Mouse (Mus musculus): Measurements from ENCODE around the gene Cd9.
"Not testable (repeated sequence)": the region's sequence is repeated elsewhere in the genome, so short reads cannot be mapped to it uniquely, and the experiment has no call there.

Cd9 gene

DNA sequence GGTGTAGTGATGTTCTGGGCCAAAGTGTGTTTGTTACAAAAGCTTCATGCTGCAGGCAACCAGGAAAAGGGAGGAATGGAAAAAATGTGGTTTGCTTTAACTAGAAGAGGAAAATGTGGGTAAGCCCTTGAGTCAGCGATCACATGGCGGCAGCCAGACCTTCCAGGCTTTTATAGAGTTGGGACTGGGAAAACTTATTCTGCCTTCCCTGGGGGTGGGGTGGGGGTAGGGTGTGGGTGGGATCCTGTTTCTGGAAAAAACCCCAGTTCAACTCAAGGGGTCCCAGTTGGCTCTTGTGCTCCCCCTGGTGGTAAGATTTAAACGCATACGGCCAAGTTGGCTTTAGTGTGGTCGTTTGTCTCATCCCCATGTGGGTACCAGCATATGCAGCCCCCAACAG is 3.5 kb upstream of the Cd9 start:
- no peak for DNase-seq

DNA sequence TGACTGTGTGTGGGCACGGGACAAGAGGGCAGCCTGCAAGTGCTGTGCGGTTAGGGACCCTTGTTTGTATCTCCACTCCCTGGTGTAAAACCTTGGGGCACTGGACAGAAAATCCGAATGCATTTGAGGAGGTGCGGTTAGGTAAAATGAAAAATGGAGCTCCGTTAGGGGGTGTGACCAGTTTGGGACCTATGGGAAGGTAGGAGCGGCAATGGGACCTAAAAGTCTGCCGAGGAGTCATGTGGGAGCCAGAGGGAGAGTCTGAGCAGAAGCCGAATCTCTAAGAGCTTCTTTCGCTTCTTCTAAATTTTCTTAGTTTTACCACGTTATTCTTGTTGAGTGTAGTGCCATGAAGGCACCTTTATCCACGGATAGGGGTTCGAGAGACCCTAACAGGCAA is 1.8 kb upstream of the Cd9 start:
- DNase-seq: no peak

DNA sequence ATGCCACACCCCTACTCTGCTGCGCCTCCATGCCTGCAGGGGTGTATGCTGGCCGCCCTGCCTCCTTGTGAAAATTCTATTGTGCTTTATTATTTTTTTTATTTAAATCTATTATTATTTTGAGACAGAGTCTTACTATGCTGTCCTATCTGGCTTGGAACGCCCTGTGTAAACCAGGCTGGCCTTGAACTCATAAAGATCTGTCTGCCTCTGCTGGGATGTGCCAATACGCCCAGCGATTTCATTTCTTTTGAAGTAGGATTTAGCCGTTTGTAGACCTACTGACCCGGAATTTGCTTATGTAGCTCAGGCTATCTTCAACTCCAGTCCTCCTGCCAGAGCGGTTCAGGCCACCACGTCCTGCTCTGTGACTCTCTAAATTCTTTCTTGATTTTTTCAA is 770 bp upstream of the Cd9 start:
- no peak for DNase-seq

DNA sequence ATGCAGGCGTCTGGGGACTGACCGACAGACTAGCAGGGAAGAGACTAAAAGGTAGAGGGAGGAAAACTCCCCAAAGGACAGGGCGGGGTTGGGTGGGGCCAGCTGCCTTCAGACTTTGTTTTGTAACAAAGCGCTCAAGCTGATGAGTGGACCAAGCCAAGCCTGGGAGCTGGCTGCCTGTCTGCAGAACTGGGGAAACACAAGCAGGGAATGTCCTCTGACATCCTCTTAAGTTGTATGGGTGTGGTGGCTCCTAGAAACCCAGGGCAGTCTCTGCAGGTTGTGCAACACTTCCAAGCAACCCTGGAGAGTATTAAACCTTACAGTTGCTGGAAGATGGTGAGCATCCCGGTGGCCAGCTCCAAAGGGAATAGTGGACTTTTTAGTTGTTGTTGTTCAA is 1.4 kb downstream of the Cd9 start:
- no peak for DNase-seq

- DNase-seq: no peak
Measured at GRCm38 (mm10) chr6:125492664-125493063, 1.9 kb downstream of the Cd9 start.

- no peak for DNase-seq
Measured at GRCm38 (mm10) chr6:125492033-125492432, 2.6 kb downstream of the Cd9 start.

DNA sequence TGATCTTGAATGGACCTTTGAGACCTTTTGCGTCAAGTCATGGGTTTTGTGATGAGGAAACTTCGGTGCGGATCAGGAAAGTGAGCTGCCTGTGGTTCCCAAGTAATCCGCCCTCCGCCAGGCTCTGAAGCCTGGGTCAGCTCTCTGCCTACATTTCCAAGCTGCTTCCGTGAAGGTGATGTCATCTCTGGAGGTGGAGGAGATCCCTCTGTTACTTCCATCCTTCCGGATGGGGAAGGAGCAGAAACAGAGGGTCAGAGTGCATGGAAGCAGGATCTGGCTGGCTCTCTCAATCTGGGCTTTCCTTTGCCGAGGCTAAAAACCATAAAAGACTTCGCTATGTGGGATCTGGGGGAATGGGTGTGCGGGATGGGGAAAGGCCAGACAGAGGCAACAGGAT is 3.2 kb downstream of the Cd9 start:
- no peak for DNase-seq

- peak; percentile 14 for DNase-seq
Measured at GRCm38 (mm10) chr6:125489881-125490559, 4.6 kb downstream of the Cd9 start.

- DNase-seq: no peak
Measured at GRCm38 (mm10) chr6:125485589-125485988, 9.0 kb downstream of the Cd9 start.

- no peak for DNase-seq
Measured at GRCm38 (mm10) chr6:125484721-125485120, 9.9 kb downstream of the Cd9 start.

GRCm38 (mm10) chr6:125484313-125484660 is 10.3 kb downstream of the Cd9 start:
- not testable (repeated sequence) for DNase-seq

DNA sequence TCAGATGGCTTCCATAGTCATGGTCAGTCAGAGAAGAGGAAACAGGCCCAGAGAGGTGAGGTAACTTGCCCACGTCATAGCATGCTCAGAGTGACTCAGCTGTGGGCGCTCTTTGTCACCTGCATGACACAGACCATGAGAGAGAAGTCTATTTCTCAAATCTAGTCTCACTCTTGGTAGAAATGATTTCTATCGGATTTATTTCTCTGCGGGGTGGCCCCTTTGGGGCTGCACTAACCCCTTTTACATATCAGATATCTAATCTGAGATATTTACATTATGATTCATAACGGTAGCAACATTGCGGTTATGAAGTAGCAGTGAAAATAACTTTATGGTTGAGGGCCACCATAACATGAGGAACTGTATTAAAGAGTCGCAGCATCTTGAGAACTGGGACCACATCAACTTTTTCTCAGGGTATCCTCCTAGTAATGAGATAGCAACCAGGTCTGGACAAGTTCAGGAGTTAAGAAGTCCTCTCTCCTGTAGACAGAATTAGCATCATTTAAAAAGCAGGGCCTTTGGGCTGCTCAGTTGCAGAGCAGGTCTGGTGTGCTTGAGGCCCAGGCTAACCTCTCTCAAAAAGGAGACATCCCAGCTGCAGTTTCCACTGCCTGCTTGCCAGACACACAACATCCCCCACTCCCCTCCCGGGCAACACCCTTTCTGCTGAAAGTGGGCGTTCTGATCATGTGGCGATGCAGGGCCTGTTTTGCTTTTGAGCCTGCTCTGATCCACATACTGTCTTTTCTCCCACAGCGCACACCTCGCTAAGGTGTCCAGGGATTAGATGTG is 10.9 kb downstream of the Cd9 start:
- no peak for DNase-seq

GRCm38 (mm10) chr6:125482427-125482831 is 12.2 kb downstream of the Cd9 start:
- DNase-seq: no peak

GRCm38 (mm10) chr6:125481667-125482390 is 12.8 kb downstream of the Cd9 start:
- no peak for DNase-seq

DNA sequence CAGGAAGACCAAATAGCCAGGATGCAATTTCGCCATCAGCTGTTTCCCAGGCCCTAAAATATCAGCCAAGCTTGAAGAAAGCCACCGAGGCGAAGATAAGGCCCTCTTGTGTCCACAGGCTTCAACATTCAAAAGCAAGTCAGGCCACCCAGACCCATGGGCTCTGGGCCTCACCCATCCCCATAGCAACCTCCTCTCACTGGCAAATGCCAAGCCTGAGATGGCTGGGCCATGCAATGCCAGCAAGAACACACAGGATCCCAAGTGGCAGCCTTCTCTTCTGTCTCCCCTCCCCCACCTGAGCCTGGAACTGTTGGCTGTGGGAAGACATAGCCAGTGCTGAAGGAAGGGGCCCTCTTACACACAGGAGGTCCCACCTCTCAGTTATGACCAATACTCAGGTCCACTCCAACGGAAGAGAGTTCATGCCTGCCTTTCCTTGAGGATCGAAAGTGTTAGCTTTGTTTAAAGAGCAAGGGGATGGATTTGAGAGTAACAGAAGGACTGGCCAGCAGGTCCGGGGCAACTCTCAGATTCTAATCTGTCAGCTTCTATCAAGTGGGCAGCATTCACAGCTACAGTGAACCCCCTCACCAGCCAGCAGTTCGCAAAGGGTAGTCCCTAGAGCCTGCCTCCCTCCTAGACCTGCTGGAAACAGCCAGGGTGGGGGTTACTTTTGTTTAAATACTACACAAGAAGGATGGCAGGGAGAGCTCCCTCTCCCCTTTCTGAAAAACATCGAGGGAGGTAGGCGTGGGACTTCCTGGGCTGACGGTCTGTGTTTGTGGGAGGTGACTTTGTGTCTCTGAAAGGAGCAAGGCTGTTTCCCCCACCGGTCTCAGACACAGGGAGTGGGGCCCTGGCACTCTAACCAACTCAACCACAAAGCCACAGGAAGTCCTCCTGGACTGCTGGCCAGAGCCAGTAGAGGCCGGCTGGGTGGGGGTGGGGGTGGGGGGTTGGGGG is 13.9 kb downstream of the Cd9 start:
- DNase-seq: peak; percentile 14

DNA sequence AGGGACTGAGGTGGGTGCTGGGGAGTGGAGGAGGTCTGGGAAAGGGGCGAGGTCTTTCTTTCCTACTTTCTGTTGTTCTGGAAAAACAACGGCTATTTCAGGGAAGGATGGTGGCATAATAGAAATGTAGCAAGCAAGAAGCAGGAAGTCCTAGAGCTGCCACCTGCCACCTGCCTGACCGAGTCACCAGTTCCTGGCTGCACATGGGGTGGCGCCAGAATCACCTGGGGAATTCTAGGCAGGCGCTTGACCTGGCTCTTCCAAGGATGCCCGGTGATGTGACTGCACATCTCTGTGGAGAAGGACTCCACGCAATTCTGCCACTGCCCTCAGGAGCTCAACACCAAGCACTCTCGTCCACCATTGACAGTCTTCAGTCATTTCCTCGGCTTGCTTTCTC is 15.2 kb downstream of the Cd9 start:
- DNase-seq: no peak

- DNase-seq: no peak
Measured at GRCm38 (mm10) chr6:125478135-125479128, 16.2 kb downstream of the Cd9 start.

- DNase-seq: no peak
Measured at GRCm38 (mm10) chr6:125476826-125477589, 17.6 kb downstream of the Cd9 start.

GRCm38 (mm10) chr6:125476090-125476489 is 18.5 kb downstream of the Cd9 start:
- DNase-seq: no peak

DNA sequence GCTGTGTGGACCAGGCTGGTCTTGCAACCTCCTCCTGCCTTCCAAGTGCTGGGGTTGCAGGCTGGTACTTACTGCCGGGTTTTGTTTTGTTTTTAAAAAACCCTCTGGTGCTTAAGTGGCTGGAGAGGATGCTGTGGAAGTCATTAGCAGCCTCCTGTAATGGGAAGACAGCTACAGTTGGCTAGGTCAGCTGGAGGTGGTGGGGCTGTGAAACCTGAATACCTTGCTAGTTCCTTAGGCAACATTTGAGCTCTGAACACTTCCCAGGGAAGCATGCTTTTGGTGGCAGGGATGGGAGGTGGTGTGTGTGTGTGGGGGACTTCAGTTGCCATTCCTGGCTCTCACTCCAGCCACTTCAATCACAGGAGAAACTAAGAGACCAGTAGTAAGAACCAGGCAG is 19.4 kb downstream of the Cd9 start:
- DNase-seq: no peak

GRCm38 (mm10) chr6:125473939-125474338 is 20.7 kb downstream of the Cd9 start:
- DNase-seq: no peak

Measured in cerebellum, adult 9-11 months (tissue).